Mouse (Mus musculus) forebrain, embryonic 12.5 days (tissue): ENCODE results near the gene Gm37240. TPM values are rescaled to one million over a fixed set of nuclear protein-coding genes. Genes with fewer than 3 reads are reported as not detected.
A peak's percentile ranks its signal among the peaks of the same experiment; 100 is the strongest.

Source experiments
- ATAC-seq: fragments of 200-750 bp; cut with Nextera tagmentation; 2 replicates; pipeline ENCODE4 v1.8.0; 2017; ENCODE audit warnings: moderate TSS enrichment; ENCODE audit not compliant: low FRiP score
- H3K27ac ChIP-seq: fragments of 300-500 bp; sonication (generic); 2 replicates; pipeline ENCODE4 v1.5.1; 2016; ENCODE audit warnings: mild to moderate bottlenecking
- H3K27me3 ChIP-seq: fragments of 300-500 bp; sonication (generic); 2 replicates; pipeline ENCODE4 v1.6.1; 2016; ENCODE audit warnings: mild to moderate bottlenecking
- H3K36me3 ChIP-seq: fragments of 300-500 bp; sonication (generic); replicated peaks from 2 replicates; pipeline ENCODE4 v1.6.1; 2016; ENCODE audit warnings: mild to moderate bottlenecking
- H3K4me1 ChIP-seq: fragments of 300-500 bp; sonication (generic); 2 replicates; pipeline ENCODE4 v1.6.1; 2016
- H3K4me2 ChIP-seq: fragments of 300-500 bp; sonication (generic); 2 replicates; pipeline ENCODE4 v1.6.1; 2016; ENCODE audit warnings: mild to moderate bottlenecking, moderate library complexity
- H3K4me3 ChIP-seq: fragments of 300-500 bp; sonication (generic); replicated peaks from 2 replicates; pipeline ENCODE4 v1.5.1; 2016; ENCODE audit warnings: mild to moderate bottlenecking
- H3K9ac ChIP-seq: fragments of 300-500 bp; sonication (generic); 2 replicates; pipeline ENCODE4 v1.6.1; 2016; ENCODE audit warnings: mild to moderate bottlenecking
- H3K9me3 ChIP-seq: fragments of 300-500 bp; sonication (generic); 2 replicates; pipeline ENCODE4 v1.6.1; 2016
- WGBS: fragments of 180-500 bp; shearing (Covaris S2); methylation state at CpG from one replicate; pipeline ENCODE4 v1.1.7; 2016; 5-methylcytosine and 5-hydroxymethylcytosine counted together
- polyA plus RNA-seq: library from polyadenylated mRNA; unstranded; fragments of >200 nt; fragmentation: Nextera tagmentation; extraction: Ambion mirVana; gene quantifications from 2 replicates; pipeline ENCODE4 v1.2.1, GENCODE M21; 2016

The Gm37240 gene
- polyA plus RNA-seq, 1 experiment from 2014 or later: 0.57 TPM

DNA sequence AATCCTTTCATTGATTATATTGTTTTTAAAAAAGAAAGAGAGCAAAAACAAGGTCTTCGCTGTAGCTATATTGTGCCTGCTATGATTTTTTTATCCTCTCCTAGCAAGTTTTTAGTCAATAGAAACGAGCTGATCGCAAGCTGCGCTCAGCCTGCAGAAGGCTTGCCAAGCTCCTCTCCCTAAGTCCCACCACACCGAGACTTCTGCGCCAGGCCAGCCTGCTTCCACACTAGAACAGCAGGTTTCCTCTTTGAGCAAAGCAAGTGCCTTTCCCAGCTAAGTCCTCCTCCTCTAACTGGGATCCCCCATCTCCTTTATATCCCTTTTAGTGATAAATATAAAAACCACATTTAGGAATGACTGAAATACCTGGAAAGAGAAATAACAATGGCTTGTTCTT, 578.1 kb downstream of the Gm37240 start:
- no peaks in the 10 kb centered on the region for H3K27me3 ChIP-seq
- no peaks in the 10 kb centered on the region for H3K36me3 ChIP-seq
- H3K4me2 ChIP-seq: no peak overlapping the region
- no peak overlapping the region for H3K4me3 ChIP-seq
- no peak overlapping the region for H3K9ac ChIP-seq
- WGBS: 92% methylated on average over 6 of the region's 6 CpGs
- H3K27ac ChIP-seq: no peak overlapping the region
- ATAC-seq: no peak
- H3K9me3 ChIP-seq: no peaks in the 10 kb centered on the region
- H3K4me1 ChIP-seq: peaks cover 10% of the 10 kb centered on the region; the same call in 1 of the 2 replicates

DNA sequence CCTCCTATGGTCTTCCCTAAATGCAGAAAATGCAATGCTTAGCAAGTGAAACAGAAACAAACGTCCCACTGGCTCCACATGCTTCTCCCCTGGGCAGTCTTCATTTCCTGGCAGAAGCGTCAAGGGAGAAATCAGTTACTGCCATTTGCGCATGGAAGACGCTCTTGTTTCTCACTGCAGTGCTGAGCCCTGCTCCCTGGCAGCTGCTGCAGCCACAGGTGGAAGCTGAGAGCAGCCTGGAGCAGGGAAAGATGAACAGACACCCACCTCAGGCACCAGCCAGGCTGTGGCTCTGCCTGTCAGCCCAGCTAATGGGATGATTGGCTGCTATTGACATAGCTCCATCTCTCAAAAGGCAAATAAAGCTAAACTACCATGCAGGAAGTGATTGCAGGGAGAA, 578.6 kb downstream of the Gm37240 start:
- Histone ChIP-seq H3K36me3 (no peaks in the 10 kb centered on the region), H3K9me3 (no peaks in the 10 kb centered on the region), H3K4me3 (no peak overlapping the region), H3K27me3 (no peaks in the 10 kb centered on the region), H3K4me2 (no peak overlapping the region), H3K27ac (no peak overlapping the region), H3K4me1 (peaks cover 6% of the 10 kb centered on the region; the same call in 1 of the 2 replicates), H3K9ac (no peak overlapping the region)
- no peak for ATAC-seq
- WGBS: 79% methylated on average over 4 of the region's 4 CpGs

DNA sequence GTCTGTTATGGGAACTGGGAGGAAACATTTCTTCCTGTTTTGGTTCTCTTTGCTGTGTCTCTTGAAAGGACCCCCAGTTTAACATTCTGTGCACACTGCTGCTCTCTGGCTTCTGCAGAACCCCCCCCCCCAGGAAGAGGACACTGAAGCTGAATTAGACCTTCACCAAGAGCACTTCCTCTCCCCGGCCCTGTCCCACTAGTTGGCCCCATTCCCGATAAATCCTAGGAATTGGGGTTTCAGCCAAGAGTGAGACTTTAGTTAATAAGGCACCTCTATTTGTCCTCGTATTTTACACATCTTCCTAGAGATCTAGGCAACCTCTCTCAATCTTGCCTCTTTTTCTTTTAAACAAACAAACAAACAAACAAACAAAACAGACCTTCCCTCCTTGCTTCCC, 585.5 kb downstream of the Gm37240 start:
- H3K9me3 ChIP-seq: no peaks in the 10 kb centered on the region
- no peaks in the 10 kb centered on the region for H3K36me3 ChIP-seq
- H3K4me1 ChIP-seq: peaks cover 9% of the 10 kb centered on the region; the same call in 1 of the 2 replicates
- no peaks in the 10 kb centered on the region for H3K27me3 ChIP-seq
- no peak overlapping the region for H3K27ac ChIP-seq
- no peak overlapping the region for H3K9ac ChIP-seq
- no peak overlapping the region for H3K4me3 ChIP-seq
- WGBS: 80% methylated on average over 3 of the region's 3 CpGs
- no peak overlapping the region for H3K4me2 ChIP-seq
- ATAC-seq: no peak

DNA sequence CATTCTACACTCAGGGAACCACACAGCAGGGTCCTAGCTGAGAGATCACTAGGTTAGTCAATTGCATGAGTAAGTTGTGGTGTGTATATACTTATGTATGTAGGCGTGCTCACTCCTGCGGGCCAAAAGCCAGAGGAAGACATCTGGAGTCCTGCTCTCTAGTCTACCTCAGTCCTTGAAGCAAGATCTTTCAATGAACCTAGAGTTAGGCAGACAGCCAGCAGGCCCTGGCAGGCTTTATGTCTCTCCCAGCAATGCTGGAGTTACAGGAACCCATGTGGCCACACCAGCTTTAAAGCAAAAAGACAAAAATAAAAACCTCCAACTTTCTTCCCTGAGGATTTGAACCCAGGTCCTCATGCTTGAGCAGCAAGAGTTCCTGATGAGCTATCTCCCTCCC, 586.0 kb downstream of the Gm37240 start:
- Histone ChIP-seq H3K4me1 (peaks cover 9% of the 10 kb centered on the region; the same call in 1 of the 2 replicates), H3K9me3 (no peaks in the 10 kb centered on the region), H3K27ac (no peak overlapping the region), H3K4me2 (no peak overlapping the region), H3K36me3 (no peaks in the 10 kb centered on the region), H3K27me3 (no peaks in the 10 kb centered on the region), H3K4me3 (no peak overlapping the region), H3K9ac (no peak overlapping the region)
- 95% methylated on average over 2 of the region's 2 CpGs for WGBS
- ATAC-seq: no peak

DNA sequence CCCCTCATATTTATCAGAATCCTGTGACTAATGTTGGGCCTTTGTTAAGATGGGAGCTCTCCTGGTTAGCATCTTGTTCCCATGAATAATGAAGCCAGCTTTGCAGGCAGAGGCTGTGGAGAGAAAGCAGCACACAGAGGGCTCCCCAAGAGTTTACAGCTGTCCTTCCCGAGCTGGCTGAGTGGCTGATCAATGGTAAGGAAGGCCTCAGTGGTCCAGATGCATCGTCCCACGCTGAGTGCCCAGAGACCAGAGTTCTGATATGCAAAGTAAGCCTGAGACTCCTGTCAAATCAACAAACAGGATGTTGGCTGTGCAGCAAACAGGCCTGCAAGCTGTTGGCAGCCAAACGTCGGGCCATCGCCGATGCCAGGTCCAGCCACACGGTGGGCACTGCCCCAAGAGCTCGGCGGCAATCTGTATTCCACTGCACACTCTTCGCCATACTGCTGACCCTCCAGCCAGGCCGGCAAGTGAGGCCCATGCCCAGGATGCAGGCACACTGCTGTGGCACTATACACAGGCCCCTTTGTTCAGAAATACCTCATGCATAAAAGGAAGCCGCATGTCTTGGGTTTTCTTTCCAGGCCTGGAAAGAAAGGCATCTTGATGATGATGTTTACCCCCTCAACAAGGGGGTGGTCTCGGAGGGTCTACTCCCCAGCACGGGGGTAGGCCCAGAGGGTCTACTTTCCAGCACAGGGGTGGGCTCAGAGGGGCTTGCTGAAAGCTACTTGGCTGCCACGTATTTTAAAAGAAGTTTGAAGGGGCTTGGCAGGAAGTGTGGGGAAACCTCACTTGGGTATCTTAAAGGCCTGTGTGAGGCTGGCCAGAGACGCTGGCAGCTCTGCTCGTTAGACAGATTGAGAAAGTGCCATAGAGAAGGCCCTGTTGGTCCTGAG, 587.4 kb downstream of the Gm37240 start:
- Histone ChIP-seq H3K9me3 (no peaks in the 10 kb centered on the region), H3K27me3 (no peaks in the 10 kb centered on the region), H3K36me3 (no peaks in the 10 kb centered on the region), H3K9ac (no peak overlapping the region), H3K4me2 (no peak overlapping the region), H3K4me3 (no peak overlapping the region), H3K4me1 (peaks cover 9% of the 10 kb centered on the region; the same call in 1 of the 2 replicates), H3K27ac (0 out of 2 replicates have a peak overlapping the region, but pooled peaks have one; percentile 9)
- peak; percentile 53; the same call in 1 of the 2 replicates for ATAC-seq
- WGBS: 56% methylated on average over 18 of the region's 18 CpGs

DNA sequence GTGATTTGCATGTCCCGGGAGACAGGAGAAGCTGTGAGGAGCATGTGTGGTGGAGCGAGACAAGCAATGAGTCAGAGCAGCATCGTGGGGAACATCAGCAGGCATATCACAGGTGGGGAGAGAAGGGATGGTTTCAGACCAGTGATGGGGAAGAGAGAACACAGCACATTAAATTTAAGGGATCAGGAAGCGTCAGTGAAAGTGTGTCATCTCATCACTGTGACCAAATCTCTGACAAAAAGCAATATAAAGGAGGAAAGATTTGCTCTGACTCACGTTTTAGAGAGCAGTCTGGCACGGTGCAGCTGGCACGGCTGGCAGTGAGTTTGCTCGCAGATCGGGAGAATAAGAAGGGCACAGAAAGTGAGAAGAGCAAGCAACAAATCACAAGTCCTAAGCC, 592.1 kb downstream of the Gm37240 start:
- ATAC-seq: no peak

DNA sequence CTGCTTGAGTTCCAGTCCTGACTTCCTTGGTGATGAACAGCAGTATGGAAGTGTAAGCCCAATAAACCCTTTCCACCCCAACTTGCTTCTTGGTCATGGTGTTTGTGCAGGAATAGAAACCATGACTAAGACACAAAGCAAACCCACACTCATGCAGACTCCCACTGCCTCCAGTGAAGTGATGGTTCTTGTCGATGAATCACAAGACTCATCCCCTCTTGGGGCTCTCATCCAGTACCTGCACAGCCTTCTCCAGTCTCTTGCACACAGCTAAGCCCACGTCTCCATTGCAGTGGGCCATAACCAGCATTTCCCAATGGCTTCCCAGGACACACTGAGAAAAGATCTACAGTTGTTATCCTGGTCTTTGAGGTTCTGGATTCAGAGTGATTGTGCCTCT, 599.7 kb downstream of the Gm37240 start:
- no peaks in the 10 kb centered on the region for H3K27me3 ChIP-seq
- no peak overlapping the region for H3K4me2 ChIP-seq
- no peak for ATAC-seq
- H3K4me1 ChIP-seq: no peaks in the 10 kb centered on the region
- H3K4me3 ChIP-seq: no peak overlapping the region
- no peak overlapping the region for H3K27ac ChIP-seq
- H3K36me3 ChIP-seq: no peaks in the 10 kb centered on the region
- H3K9me3 ChIP-seq: no peaks in the 10 kb centered on the region
- WGBS: 86% methylated on average over 2 of the region's 2 CpGs
- no peak overlapping the region for H3K9ac ChIP-seq

More for the DNA sequence above, 592.1 kb downstream of the Gm37240 start:
- no peak overlapping the region for H3K27ac ChIP-seq
- 86% methylated on average over 9 of the region's 9 CpGs for WGBS
- no peak overlapping the region for H3K4me2 ChIP-seq
- H3K4me1 ChIP-seq: peaks cover 7% of the 10 kb centered on the region; the same call in 1 of the 2 replicates
- no peaks in the 10 kb centered on the region for H3K27me3 ChIP-seq
- H3K4me3 ChIP-seq: no peak overlapping the region
- H3K36me3 ChIP-seq: no peaks in the 10 kb centered on the region
- H3K9ac ChIP-seq: no peak overlapping the region
- H3K9me3 ChIP-seq: no peaks in the 10 kb centered on the region

DNA sequence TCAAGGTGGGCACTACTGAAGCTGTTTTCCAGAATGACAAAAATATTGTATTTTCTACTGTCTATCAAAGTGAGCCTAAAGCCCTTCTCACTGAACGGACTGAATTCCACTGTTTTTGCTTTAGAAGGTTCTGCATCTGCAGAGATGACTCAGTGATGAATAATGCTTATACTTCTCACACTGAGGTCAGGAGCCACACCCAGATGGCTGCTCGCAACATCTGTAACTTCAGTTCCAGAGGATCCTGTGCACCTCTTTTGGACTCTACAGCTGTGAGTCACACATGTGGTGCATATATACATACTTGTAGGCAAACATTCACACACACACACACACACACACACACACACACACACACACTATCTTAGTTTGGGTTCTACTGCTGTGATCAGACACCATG, 602.8 kb downstream of the Gm37240 start:
- Histone ChIP-seq H3K9me3 (no peaks in the 10 kb centered on the region), H3K27ac (no peak overlapping the region), H3K4me2 (no peak overlapping the region), H3K4me1 (no peaks in the 10 kb centered on the region), H3K9ac (no peak overlapping the region), H3K4me3 (no peak overlapping the region), H3K27me3 (no peaks in the 10 kb centered on the region), H3K36me3 (no peaks in the 10 kb centered on the region)
- WGBS: 87% methylated on average over 2 of the region's 2 CpGs
- no peak for ATAC-seq

DNA sequence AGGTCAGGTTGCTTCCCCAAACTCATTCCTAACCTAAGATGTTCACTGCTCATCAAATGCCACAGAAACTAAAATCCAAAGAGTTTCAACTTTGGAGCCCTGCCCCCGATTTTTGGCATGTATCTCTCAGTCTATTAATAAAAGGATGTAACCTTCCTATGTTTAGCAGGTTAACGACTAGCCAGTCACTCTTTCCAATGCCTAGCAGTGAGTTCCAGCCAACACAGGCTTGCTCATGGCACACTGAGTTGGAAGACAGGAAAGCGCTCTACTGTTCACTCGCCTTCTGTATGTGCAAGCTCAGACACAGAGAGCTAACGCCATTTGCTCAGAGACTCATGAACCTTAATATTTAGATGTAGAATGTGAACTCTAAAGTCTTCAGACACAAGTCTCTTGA, 604.5 kb downstream of the Gm37240 start:
- Histone ChIP-seq H3K27ac (no peak overlapping the region), H3K27me3 (no peaks in the 10 kb centered on the region), H3K9me3 (no peaks in the 10 kb centered on the region), H3K9ac (no peak overlapping the region), H3K4me2 (no peak overlapping the region), H3K36me3 (no peaks in the 10 kb centered on the region), H3K4me3 (no peak overlapping the region), H3K4me1 (no peaks in the 10 kb centered on the region)
- no peak for ATAC-seq
- 89% methylated on average over 5 of the region's 5 CpGs for WGBS

DNA sequence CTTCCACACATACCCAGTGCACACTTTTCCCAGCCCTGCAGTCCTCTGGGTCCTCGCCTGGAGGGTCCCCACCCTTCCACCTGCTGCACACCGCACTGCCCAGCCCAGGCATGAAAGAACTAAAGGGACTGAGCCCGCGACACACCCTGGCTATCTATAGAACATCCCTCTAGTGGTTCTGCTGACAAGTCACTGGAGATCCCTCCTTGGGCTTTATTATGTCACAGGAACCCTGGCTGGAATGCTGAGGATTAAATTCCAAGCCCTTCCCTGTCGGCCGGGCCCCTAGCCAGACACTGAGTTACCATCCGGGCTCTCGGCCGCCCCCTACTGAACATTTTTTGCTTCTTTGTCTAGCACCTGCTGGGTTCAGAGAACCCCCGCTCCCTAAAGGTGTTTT, 612.2 kb downstream of the Gm37240 start:
- Histone ChIP-seq H3K4me2 (no peak overlapping the region), H3K9me3 (no peaks in the 10 kb centered on the region), H3K4me1 (no peaks in the 10 kb centered on the region), H3K27me3 (no peaks in the 10 kb centered on the region), H3K27ac (no peak overlapping the region), H3K4me3 (no peak overlapping the region), H3K36me3 (no peaks in the 10 kb centered on the region), H3K9ac (no peak overlapping the region)
- WGBS: 39% methylated on average over 10 of the region's 10 CpGs
- ATAC-seq: no peak

DNA sequence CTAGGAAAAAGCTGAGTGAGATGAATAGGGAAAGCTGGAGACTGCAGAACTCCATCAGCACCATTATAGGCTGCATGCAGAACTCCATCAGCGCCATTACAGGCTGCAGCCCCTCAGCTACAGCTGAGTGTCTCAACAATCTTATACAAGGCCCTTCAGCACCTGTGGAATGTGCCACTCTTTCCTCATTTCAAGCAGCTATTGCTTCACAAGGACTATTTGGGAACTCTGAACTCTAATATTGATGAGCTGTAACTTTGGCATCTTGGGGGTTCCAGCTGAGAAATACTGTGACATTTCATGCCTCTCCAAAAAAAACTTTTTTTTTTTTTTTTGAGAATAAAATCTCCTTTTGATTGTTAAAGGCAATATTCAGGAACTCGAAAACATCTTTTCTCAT, 615.8 kb downstream of the Gm37240 start:
- H3K9me3 ChIP-seq: no peaks in the 10 kb centered on the region
- 85% methylated on average over 2 of the region's 2 CpGs for WGBS
- no peak overlapping the region for H3K9ac ChIP-seq
- H3K27me3 ChIP-seq: no peaks in the 10 kb centered on the region
- ATAC-seq: no peak
- no peaks in the 10 kb centered on the region for H3K4me1 ChIP-seq
- H3K4me3 ChIP-seq: no peak overlapping the region
- H3K4me2 ChIP-seq: no peak overlapping the region
- H3K27ac ChIP-seq: no peak overlapping the region
- no peaks in the 10 kb centered on the region for H3K36me3 ChIP-seq

DNA sequence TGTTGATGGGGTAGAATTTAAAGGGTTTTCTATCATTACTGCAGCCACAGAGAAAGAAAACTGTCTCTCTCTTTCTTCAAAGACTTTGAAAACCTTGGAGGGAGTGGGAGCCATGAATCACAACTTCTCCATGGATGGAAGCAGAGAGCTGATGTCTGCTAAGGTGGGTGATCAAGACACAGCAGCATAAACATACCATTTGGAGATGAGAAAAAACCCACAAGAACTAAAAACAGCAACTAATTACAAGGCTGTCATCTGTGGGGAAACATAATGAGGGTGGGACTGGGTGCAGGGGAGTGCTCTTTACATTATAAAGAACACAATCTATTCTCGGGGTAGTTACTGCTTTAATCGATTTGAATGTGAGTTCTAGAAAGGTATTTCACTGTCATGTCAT, 622.4 kb downstream of the Gm37240 start:
- no peak for ATAC-seq
- WGBS: 92% methylated on average over 2 of the region's 2 CpGs
- H3K36me3 ChIP-seq: no peaks in the 10 kb centered on the region
- H3K27me3 ChIP-seq: no peaks in the 10 kb centered on the region
- no peaks in the 10 kb centered on the region for H3K9me3 ChIP-seq
- no peak overlapping the region for H3K4me3 ChIP-seq
- no peak overlapping the region for H3K4me2 ChIP-seq
- no peak overlapping the region for H3K27ac ChIP-seq
- no peak overlapping the region for H3K9ac ChIP-seq
- no peaks in the 10 kb centered on the region for H3K4me1 ChIP-seq

DNA sequence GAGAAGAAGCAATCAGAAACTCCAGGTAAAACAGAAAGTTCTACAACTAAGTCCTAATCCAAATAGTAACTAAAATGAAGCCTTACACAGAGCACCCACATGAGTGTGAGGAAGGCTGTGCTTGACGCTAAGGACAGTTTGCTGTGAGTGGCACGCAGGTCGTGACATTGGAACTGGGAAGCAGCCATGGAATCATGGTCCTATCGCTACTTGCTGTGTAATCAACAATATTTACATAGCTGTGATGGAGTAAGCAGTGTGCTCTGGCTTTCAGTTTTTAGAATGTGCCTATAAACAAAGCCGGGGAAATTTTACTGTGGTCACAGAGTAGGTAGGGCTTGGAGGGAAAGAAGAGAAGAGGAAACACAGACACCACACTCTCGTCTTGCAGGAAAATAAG, 622.8 kb downstream of the Gm37240 start:
- ATAC-seq: no peak
- Histone ChIP-seq H3K9ac (no peak overlapping the region), H3K9me3 (no peaks in the 10 kb centered on the region), H3K4me1 (no peaks in the 10 kb centered on the region), H3K36me3 (no peaks in the 10 kb centered on the region), H3K4me3 (no peak overlapping the region), H3K27me3 (no peaks in the 10 kb centered on the region), H3K27ac (no peak overlapping the region), H3K4me2 (no peak overlapping the region)
- WGBS: 86% methylated on average over 6 of the region's 6 CpGs
